Mouse (Mus musculus) heart, postnatal 0 days (tissue): ENCODE measurements around the gene Atp6v0d1. TPM values are rescaled to one million over a fixed set of nuclear protein-coding genes. Genes with fewer than 3 reads are reported as not detected.

Experiments used
- ATAC-seq: fragments of 200-750 bp; cut with Nextera tagmentation; 2 replicates; pipeline ENCODE4 v1.8.0; 2017; ENCODE audit warnings: low read depth, moderate number of reproducible peaks, moderate library complexity; ENCODE audit not compliant: insufficient read depth
- DNase-seq: peaks from one replicate; pipeline ENCODE4 v3.0.0-alpha.2; 2016; ENCODE audit warnings: low spot score
- H3K27ac ChIP-seq: fragments of 300-500 bp; sonication (generic); 2 replicates; pipeline ENCODE4 v1.5.1; 2014; ENCODE audit warnings: low read depth, mild to moderate bottlenecking
- H3K27me3 ChIP-seq: fragments of 300-500 bp; sonication (generic); 2 replicates; pipeline ENCODE4 v1.6.1; 2014; ENCODE audit warnings: low read length, mixed read lengths; ENCODE audit not compliant: control insufficient read depth, insufficient read depth
- H3K36me3 ChIP-seq: fragments of 300-500 bp; sonication (generic); replicated peaks from 2 replicates; pipeline ENCODE4 v1.6.1; 2014; ENCODE audit warnings: low read length, mixed read lengths; ENCODE audit not compliant: control insufficient read depth, insufficient read depth
- H3K4me1 ChIP-seq: fragments of 300-500 bp; sonication (generic); 2 replicates; pipeline ENCODE4 v1.6.1; 2014; ENCODE audit warnings: antibody characterized with exemption; ENCODE audit not compliant: control insufficient read depth, insufficient read depth
- H3K4me2 ChIP-seq: fragments of 300-500 bp; sonication (generic); 2 replicates; pipeline ENCODE4 v1.6.1; 2014; ENCODE audit warnings: low read depth, mild to moderate bottlenecking, low read length, moderate library complexity
- H3K4me3 ChIP-seq: fragments of 300-500 bp; sonication (generic); 2 replicates; pipeline ENCODE4 v1.5.1; 2014; ENCODE audit warnings: low read depth, low read length
- H3K9ac ChIP-seq: fragments of 300-500 bp; sonication (generic); replicated peaks from 2 replicates; pipeline ENCODE4 v1.6.1; 2014; ENCODE audit warnings: low read depth, low read length, mixed read lengths
- H3K9me3 ChIP-seq: fragments of 300-500 bp; sonication (generic); replicated peaks from 2 replicates; pipeline ENCODE4 v1.6.1; 2016; ENCODE audit warnings: low read length; ENCODE audit not compliant: control insufficient read depth
- CTCF ChIP-seq: IDR thresholded peaks from 2 replicates; pipeline ENCODE4 v1.5.1; 2016; ENCODE audit warnings: antibody characterized with exemption, control low read depth, low read depth
- EP300 ChIP-seq: IDR thresholded peaks from 2 replicates; pipeline ENCODE4 v1.6.1; 2016; ENCODE audit warnings: antibody characterized with exemption, low read depth
- WGBS: fragments of 180-500 bp; shearing (Covaris S2); extraction: QIAGEN DNeasy Blood & Tissue Kit; methylation state at CpG from one replicate; pipeline ENCODE4 v1.1.7; 2014; 5-methylcytosine and 5-hydroxymethylcytosine counted together
- polyA plus RNA-seq: library from polyadenylated mRNA; unstranded; fragments of >200 nt; fragmentation: Nextera tagmentation; extraction: Ambion mirVana; gene quantifications from 2 replicates; pipeline ENCODE4 v1.2.1, GENCODE M21; 2015
- total RNA-seq: library from RNA; depleted of rRNA; stranded (reverse); fragments of >200 nt; gene quantifications from 2 replicates; pipeline ENCODE4 v1.2.3, GENCODE M21; 2014; ENCODE audit warnings: low replicate concordance; rRNA removed

Gene Atp6v0d1
- total RNA-seq = 52.1 and 60.8 TPM in 2 replicates
- 57.5 and 58.9 TPM in 2 replicates for polyA plus RNA-seq

DNA sequence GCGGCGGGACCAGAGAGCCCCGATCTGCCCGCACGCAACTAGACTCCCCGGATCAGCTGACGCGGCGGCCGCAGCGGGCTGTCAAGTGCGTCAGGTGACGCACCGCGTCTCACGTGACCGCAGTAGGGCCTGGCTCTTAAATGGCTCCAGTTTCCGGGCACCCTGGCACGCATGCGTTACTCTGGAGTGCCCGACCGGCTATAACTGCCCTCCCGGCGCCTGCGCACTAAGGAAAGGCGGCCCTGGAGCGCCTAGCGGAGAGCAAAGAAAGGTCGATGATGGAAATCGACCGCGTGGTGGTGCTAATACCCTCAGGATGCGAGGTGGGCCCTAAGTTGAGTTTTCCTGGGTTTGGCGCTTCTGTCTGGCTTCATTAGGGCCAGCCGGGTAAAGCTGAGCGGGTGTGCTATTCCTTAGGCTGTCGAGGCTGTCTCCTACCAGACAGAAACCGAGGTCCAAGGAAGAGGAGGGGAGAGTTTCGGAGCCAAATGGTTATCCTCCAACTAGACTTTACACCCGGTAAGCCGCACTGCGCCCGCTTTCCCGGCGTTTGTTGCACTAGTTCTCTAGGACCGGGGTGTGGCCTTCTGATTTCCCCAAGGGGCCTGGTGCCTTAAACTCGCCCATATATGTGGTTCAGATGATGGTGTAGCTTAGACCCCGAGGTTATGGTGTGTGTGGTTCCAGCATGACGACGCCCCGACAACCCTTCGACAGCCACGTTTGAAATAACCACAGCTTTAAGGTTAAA, at the start of gene Atp6v0d1:
TSS of gene Atp6v0d1 (minus strand) at position 96 of the 751 bp plus-strand sequence.
- Histone ChIP-seq H3K27me3 (no peaks in the 10 kb centered on the region), H3K9ac (peak within 1 kb of the TSS; percentile 77), H3K27ac (peak within 1 kb of the TSS; percentile 77), H3K36me3 (no peaks in the 10 kb centered on the region), H3K4me3 (peak within 1 kb of the TSS; percentile 68), H3K4me1 (peaks cover 20% of the 10 kb centered on the region), H3K9me3 (no peaks in the 10 kb centered on the region), H3K4me2 (peak within 1 kb of the TSS; percentile 92)
- WGBS = under 1% methylated on average over 53 of the region's 53 CpGs
- DNase-seq = peak; percentile 99
- TF ChIP-seq CTCF = peak; percentile 89
- peak; percentile 59 for TF ChIP-seq EP300
- ATAC-seq = peak; percentile 98

DNA sequence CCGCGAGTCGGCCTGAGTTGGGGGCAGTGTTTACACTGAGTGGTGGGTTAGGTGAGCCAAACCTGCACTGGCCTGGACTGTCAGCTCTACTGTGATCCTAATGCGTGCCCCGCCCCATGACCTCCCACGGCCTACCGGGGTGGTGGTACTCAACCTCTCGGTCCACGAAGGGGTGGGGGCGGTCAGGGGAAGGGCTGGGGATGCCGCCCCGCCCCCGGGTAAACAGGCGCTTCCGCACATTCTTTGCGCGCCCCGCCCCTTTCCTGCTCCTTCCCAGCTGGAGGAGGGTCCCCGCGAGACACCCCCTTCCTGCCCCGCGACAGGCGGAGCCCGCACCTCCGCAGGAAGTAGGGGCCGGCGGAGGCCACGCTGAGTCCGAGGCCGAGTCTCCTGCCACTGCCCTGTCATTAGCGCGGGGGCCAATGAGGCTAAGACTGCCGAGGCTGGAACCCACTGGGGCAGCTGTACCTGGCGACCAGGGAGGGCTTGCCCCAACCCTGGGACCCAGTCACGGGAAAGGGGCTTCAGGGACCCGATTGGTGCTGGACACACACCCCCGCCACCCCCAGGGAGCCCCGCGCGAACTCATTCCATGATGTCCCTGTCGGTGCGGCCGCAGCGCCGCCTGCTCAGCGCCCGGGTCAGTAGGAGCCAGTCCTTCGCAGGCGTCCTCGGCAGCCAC, 48.1 kb upstream of the Atp6v0d1 start:
- WGBS = 6% methylated on average over 48 of the region's 50 CpGs
- Histone ChIP-seq H3K9me3 (no peaks in the 10 kb centered on the region), H3K4me3 (peak overlapping the region; percentile 50), H3K27ac (peak overlapping the region; percentile 63), H3K36me3 (peaks cover 47% of the 10 kb centered on the region), H3K27me3 (no peaks in the 10 kb centered on the region), H3K9ac (peak overlapping the region; percentile 53), H3K4me1 (peaks cover 18% of the 10 kb centered on the region), H3K4me2 (peak overlapping the region; percentile 70)
- DNase-seq = peak; percentile 65
- TF ChIP-seq CTCF (no peak), EP300 (no peak)
- peak; percentile 72 for ATAC-seq

DNA sequence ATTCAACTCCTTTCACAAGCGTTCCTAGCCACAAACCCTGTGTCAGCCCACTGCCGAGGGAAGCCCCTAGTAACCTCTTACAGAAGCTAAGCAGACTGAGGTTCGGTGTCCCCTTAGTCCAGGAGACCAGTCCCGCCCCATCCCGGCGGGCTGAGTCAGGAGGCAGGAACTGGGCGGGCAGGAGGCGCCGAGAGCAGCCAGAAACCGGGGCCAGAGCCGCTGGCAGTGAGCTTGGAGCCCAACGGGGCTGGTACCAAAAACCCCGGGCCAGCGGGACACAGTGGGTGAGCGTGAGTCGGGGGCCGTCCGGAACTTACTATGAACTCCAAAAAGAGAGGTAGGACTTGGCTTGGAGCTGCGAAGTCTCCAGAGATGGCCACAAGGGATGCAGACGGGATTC, 47.2 kb upstream of the Atp6v0d1 start:
- H3K9ac ChIP-seq = 0 out of 2 replicates have a peak overlapping the region, but pooled peaks have one; percentile 23
- DNase-seq = peak; percentile 52
- peak; percentile 45; the same call in 1 of the 2 replicates for ATAC-seq
- H3K27ac ChIP-seq = peak overlapping the region; percentile 65
- peak overlapping the region; percentile 50 for H3K4me3 ChIP-seq
- WGBS = 7% methylated on average over 20 of the region's 20 CpGs
- H3K9me3 ChIP-seq = no peaks in the 10 kb centered on the region
- H3K27me3 ChIP-seq = no peaks in the 10 kb centered on the region
- peaks cover 38% of the 10 kb centered on the region for H3K36me3 ChIP-seq
- peak overlapping the region; percentile 70 for H3K4me2 ChIP-seq
- no peak for TF ChIP-seq CTCF
- TF ChIP-seq EP300 = no peak
- H3K4me1 ChIP-seq = peaks cover 22% of the 10 kb centered on the region

DNA sequence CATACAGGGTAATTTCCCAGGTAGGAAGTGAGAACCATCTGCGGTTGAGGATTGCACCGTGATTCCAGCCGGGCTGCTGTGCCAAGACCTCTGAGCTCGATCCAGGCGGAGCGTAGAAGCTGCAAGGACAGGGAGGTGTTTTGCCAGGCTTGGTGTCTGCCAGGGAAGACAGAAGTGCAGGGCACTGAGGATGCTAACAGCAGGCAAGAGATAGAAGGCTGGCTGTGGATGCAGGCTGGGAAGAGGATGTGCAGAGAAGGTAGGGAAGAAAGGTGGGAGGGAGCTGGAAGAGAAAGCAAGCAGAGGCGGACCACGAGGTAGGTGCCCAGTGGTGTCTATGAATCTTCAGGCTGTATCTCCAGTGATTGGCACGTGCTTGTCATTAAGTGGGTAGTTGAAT, 46.0 kb upstream of the Atp6v0d1 start:
- H3K36me3 ChIP-seq = peaks cover 26% of the 10 kb centered on the region
- TF ChIP-seq EP300 = no peak
- TF ChIP-seq CTCF = no peak
- no peak overlapping the region for H3K4me2 ChIP-seq
- H3K4me3 ChIP-seq = no peak overlapping the region
- ATAC-seq = no peak
- no peak overlapping the region for H3K9ac ChIP-seq
- DNase-seq = no peak
- WGBS = 84% methylated on average over 9 of the region's 9 CpGs
- H3K9me3 ChIP-seq = no peaks in the 10 kb centered on the region
- H3K27ac ChIP-seq = no peak overlapping the region
- no peaks in the 10 kb centered on the region for H3K27me3 ChIP-seq
- peaks cover 34% of the 10 kb centered on the region for H3K4me1 ChIP-seq

DNA sequence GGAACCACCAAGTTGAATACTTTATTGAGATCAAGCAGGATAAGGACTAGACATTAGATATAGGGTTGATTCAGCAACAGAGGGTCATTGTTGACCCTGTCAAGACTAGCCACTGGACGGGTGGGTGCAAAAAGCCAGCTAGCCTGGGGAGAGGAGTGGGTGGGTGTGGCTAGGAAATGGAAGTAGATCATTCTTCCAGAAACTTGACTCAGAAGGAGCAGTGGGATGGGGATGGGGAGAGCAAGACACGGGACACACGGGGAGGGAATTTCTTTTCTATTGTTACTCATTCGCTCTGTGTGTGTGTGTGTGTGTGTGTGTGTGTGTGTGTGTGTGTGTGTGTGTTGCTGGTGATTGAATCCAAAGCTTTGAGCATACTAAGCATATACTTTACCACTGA, 43.9 kb upstream of the Atp6v0d1 start:
- ATAC-seq = no peak
- no peak for DNase-seq
- no peak overlapping the region for H3K27ac ChIP-seq

More for the DNA sequence above, 43.9 kb upstream of the Atp6v0d1 start:
- no peaks in the 10 kb centered on the region for H3K27me3 ChIP-seq
- no peak overlapping the region for H3K4me3 ChIP-seq
- no peak overlapping the region for H3K9ac ChIP-seq
- WGBS = 58% methylated on average over 4 of the region's 4 CpGs
- TF ChIP-seq EP300 (no peak), CTCF (no peak)
- H3K4me1 ChIP-seq = peaks cover 34% of the 10 kb centered on the region
- no peak overlapping the region for H3K4me2 ChIP-seq
- no peaks in the 10 kb centered on the region for H3K9me3 ChIP-seq
- H3K36me3 ChIP-seq = peaks cover 5% of the 10 kb centered on the region; the same call in 1 of the 2 replicates
